Mouse (Mus musculus): ENCODE results near the gene Pnpla2. TPM values are rescaled to one million over a fixed set of nuclear protein-coding genes. Genes with fewer than 3 reads are reported as not detected.
A peak's percentile ranks its signal among the peaks of the same experiment; 100 is the strongest.

Pnpla2 gene
- polyA plus RNA-seq, 1 experiment from 2014 or later: 20.3 TPM

DNA sequence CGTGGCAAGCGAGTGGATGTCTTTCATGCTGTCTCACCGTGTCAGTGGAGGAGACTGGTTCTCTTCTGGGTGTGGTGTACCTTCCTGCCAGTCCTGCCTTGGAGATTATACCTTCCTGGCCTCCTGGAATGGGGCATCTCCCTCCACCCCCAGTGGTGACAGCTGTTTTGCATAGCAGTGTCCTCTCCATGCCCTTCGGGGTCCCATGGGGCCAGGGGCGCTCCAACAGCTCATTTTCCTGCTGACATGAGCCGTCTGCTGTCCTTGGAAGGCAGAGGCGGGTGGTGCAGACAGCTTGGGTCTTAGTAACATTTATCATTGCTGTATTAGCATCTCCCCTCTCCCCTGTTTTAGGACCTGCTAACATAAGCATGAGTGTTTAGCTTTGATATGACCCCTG lies 32.1 kb downstream of the Pnpla2 start:
- Histone ChIP-seq H3K4me3 (no peak overlapping the region), H3K4me1 (replicated peaks) (peaks cover 30% of the 10 kb centered on the region), H3K36me3 (peaks cover 15% of the 10 kb centered on the region), H3K27me3 (ENCODE audit: insufficient read depth, poor library complexity, severe bottlenecking) (peaks cover 25% of the 10 kb centered on the region), H3K27ac (no peak overlapping the region), H3K9me3 (no peaks in the 10 kb centered on the region)
- WGBS: 81% methylated on average over 7 of the region's 7 CpGs
- no peak for DNase-seq (ENCODE audit: low spot score)

DNA sequence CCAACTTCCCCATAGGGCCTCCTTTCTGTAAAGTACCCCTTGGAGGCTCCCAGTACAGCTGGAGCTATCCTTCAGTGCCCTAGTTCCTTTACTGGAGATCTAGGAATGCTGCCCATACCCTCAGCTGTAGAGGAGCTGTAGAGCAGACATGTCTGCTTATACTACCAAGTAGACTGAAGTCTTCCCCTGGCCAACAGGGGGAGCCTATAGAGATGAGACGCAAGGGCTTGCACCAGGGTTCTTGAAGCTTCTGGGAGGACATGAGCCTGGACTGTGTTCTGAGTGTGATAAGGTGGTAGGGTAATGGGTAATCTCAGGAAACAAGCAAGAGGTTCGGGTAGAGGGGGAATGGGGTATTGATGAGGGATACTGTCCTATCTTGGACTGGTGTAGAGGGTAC lies 36.2 kb downstream of the Pnpla2 start:
- Histone ChIP-seq H3K36me3 (peaks cover 46% of the 10 kb centered on the region), H3K27me3 (ENCODE audit: insufficient read depth, poor library complexity, severe bottlenecking) (no peaks in the 10 kb centered on the region), H3K9me3 (no peaks in the 10 kb centered on the region), H3K4me1 (replicated peaks) (peaks cover 5% of the 10 kb centered on the region; the same call in 1 of the 2 replicates), H3K4me3 (no peak overlapping the region), H3K27ac (no peak overlapping the region)
- no peak for DNase-seq (ENCODE audit: low spot score)
- WGBS: 82% methylated on average over 2 of the region's 2 CpGs

GRCm38 (mm10) chr7:141492738-141493137 lies 37.7 kb downstream of the Pnpla2 start:
- 88% methylated on average over 5 of the region's 5 CpGs for WGBS
- Histone ChIP-seq H3K4me3 (no peak overlapping the region), H3K27me3 (ENCODE audit: insufficient read depth, poor library complexity, severe bottlenecking) (no peaks in the 10 kb centered on the region), H3K9me3 (no peaks in the 10 kb centered on the region), H3K27ac (no peak overlapping the region), H3K4me1 (replicated peaks) (no peaks in the 10 kb centered on the region), H3K36me3 (peaks cover 51% of the 10 kb centered on the region)
- DNase-seq (ENCODE audit: low spot score): no peak

GRCm38 (mm10) chr7:141493729-141494128 lies 38.7 kb downstream of the Pnpla2 start:
- 78% methylated on average over 1 of the region's 1 CpGs for WGBS
- Histone ChIP-seq H3K27ac (no peak overlapping the region), H3K4me1 (replicated peaks) (no peaks in the 10 kb centered on the region), H3K9me3 (no peaks in the 10 kb centered on the region), H3K4me3 (no peak overlapping the region), H3K27me3 (ENCODE audit: insufficient read depth, poor library complexity, severe bottlenecking) (no peaks in the 10 kb centered on the region), H3K36me3 (peaks cover 51% of the 10 kb centered on the region)
- DNase-seq (ENCODE audit: low spot score): no peak

DNA sequence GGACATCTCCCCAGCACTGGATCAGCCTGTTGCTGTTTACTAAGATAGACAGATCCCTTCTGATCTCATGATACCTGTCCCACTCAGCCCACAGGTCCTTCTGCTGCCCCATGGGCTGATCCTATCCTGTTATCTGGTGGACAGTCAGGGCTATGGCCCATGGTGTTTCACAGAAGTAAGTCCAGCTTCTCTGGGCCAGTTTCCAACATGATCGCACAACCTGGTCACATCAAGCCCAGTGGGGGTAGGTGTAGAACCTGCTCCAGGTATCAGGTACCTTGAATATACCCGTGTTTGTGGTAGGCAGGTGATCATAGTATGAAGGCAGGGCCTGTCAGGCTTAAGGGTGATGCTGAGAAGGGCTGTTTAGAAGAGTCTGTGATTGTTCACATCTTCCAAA lies 40.4 kb downstream of the Pnpla2 start:
- no peaks in the 10 kb centered on the region for H3K4me1 ChIP-seq (replicated peaks)
- H3K27ac ChIP-seq: no peak overlapping the region
- no peaks in the 10 kb centered on the region for H3K27me3 ChIP-seq (ENCODE audit: insufficient read depth, poor library complexity, severe bottlenecking)
- 81% methylated on average over 2 of the region's 2 CpGs for WGBS
- no peak for DNase-seq (ENCODE audit: low spot score)
- H3K9me3 ChIP-seq: no peaks in the 10 kb centered on the region
- peaks cover 62% of the 10 kb centered on the region for H3K36me3 ChIP-seq
- no peak overlapping the region for H3K4me3 ChIP-seq

GRCm38 (mm10) chr7:141495940-141496339 lies 40.9 kb downstream of the Pnpla2 start:
- Histone ChIP-seq H3K9me3 (no peaks in the 10 kb centered on the region), H3K27ac (no peak overlapping the region), H3K4me3 (no peak overlapping the region), H3K36me3 (peaks cover 61% of the 10 kb centered on the region), H3K4me1 (replicated peaks) (no peaks in the 10 kb centered on the region), H3K27me3 (ENCODE audit: insufficient read depth, poor library complexity, severe bottlenecking) (no peaks in the 10 kb centered on the region)
- no peak for DNase-seq (ENCODE audit: low spot score)
- WGBS: 93% methylated on average over 4 of the region's 4 CpGs

- Histone ChIP-seq H3K4me1 (replicated peaks) (no peaks in the 10 kb centered on the region), H3K36me3 (peaks cover 52% of the 10 kb centered on the region), H3K4me3 (no peak overlapping the region), H3K27ac (no peak overlapping the region), H3K9me3 (no peaks in the 10 kb centered on the region), H3K27me3 (ENCODE audit: insufficient read depth, poor library complexity, severe bottlenecking) (no peaks in the 10 kb centered on the region)
- WGBS: 93% methylated on average over 3 of the region's 3 CpGs
- no peak for DNase-seq (ENCODE audit: low spot score)
These were observed 42.6 kb downstream of the Pnpla2 start for GRCm38 (mm10) chr7:141497600-141497999.

DNA sequence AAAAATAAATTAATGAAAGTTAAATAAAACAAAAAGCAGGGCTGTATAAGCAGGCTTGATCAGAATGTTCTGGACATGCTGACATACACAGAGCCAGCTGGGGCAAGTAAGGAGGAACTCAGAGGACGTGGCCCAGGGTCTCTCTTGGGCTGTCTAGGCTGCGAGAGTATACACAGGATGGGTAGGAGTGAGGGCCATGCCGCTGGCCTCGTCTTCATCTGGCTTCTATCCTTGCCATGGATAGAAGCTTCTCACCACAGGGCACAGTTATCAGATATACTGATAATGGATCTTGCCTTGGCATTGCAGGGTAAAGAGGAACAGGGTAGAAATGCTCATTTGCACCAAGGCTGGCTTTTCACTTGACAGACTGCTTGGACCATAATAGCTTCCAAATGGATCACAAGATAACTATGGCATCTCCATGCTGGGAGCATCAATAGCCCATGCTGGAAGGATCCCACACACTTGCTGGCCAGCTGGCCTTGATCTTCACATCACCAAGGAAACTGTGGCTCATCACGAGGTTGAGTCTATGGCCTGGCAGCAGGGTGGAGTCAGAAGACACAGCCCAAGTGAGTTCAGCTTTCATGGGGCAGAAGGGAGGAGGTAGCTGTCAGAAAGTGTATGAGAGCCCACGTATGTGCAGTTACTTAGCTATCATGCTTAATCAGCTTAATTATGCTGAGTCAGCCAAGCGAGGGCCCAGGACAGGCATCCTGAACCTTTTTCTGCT lies 47.0 kb downstream of the Pnpla2 start:
- Histone ChIP-seq H3K27me3 (ENCODE audit: insufficient read depth, poor library complexity, severe bottlenecking) (no peaks in the 10 kb centered on the region), H3K4me3 (no peak overlapping the region), H3K9me3 (no peaks in the 10 kb centered on the region), H3K4me1 (replicated peaks) (0 out of 2 replicates have a peak, but pooled peaks cover 6% of the 10 kb centered on the region), H3K36me3 (peaks cover 32% of the 10 kb centered on the region), H3K27ac (no peak overlapping the region)
- 88% methylated on average over 7 of the region's 7 CpGs for WGBS
- no peak for DNase-seq (ENCODE audit: low spot score)

- Histone ChIP-seq H3K27me3 (ENCODE audit: insufficient read depth, poor library complexity, severe bottlenecking) (no peaks in the 10 kb centered on the region), H3K36me3 (peaks cover 37% of the 10 kb centered on the region), H3K4me3 (no peak overlapping the region), H3K27ac (no peak overlapping the region), H3K9me3 (no peaks in the 10 kb centered on the region), H3K4me1 (replicated peaks) (0 out of 2 replicates have a peak, but pooled peaks cover 6% of the 10 kb centered on the region)
- DNase-seq (ENCODE audit: low spot score): no peak
- 95% methylated on average over 5 of the region's 5 CpGs for WGBS
These were observed 47.5 kb downstream of the Pnpla2 start for GRCm38 (mm10) chr7:141502556-141502905.

- WGBS: 77% methylated on average over 2 of the region's 2 CpGs
- peak overlapping the region; percentile 83 for H3K27ac ChIP-seq
These were observed 51.3 kb downstream of the Pnpla2 start for GRCm38 (mm10) chr7:141506278-141506677.

DNA sequence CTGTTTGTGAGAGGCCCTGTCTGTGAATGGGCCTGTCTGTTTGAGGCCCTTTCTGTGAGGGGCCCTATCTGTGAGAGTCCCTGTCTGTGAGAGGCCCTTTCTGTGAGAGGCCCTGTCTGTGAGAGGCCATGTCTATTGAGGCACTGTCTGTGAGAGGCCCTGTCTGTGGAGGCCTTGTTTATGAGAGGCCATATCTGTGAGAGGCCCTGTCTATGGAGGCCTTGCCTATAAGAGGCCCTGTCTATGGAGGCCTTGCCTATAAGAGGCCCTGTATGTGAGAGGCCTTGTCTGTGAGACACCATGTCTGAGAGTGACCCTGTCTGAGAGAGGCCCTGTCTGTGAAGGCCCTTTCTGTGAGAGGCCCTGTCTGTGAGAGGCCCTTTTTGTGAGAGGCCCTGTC lies 53.2 kb downstream of the Pnpla2 start:
- Histone ChIP-seq H3K36me3 (peaks cover 32% of the 10 kb centered on the region), H3K4me3 (no peak overlapping the region), H3K27ac (peak overlapping the region; percentile 83), H3K4me1 (replicated peaks) (peaks cover 26% of the 10 kb centered on the region), H3K27me3 (ENCODE audit: insufficient read depth, poor library complexity, severe bottlenecking) (no peaks in the 10 kb centered on the region), H3K9me3 (no peaks in the 10 kb centered on the region)
- DNase-seq (ENCODE audit: low spot score): peak; percentile 15

More at GRCm38 (mm10) chr7:141506278-141506677, 51.3 kb downstream of the Pnpla2 start:
- Histone ChIP-seq H3K4me1 (replicated peaks) (peaks cover 25% of the 10 kb centered on the region), H3K36me3 (peaks cover 43% of the 10 kb centered on the region), H3K27me3 (ENCODE audit: insufficient read depth, poor library complexity, severe bottlenecking) (no peaks in the 10 kb centered on the region), H3K9me3 (no peaks in the 10 kb centered on the region), H3K4me3 (no peak overlapping the region)
- DNase-seq (ENCODE audit: low spot score): no peak

- no peaks in the 10 kb centered on the region for H3K27me3 ChIP-seq (ENCODE audit: insufficient read depth, poor library complexity, severe bottlenecking)
- H3K4me3 ChIP-seq: no peak overlapping the region
- 92% methylated on average over 5 of the region's 5 CpGs for WGBS
- H3K9me3 ChIP-seq: no peaks in the 10 kb centered on the region
- H3K4me1 ChIP-seq (replicated peaks): peaks cover 26% of the 10 kb centered on the region
- DNase-seq (ENCODE audit: low spot score): no peak
- peaks cover 46% of the 10 kb centered on the region for H3K36me3 ChIP-seq
- H3K27ac ChIP-seq: no peak overlapping the region
These were observed 55.2 kb downstream of the Pnpla2 start for GRCm38 (mm10) chr7:141510196-141510595.
